Mouse (Mus musculus) natural killer cell, adult 2 months (primary cell): Measurements from ENCODE around the gene S100a14.

ENCODE experiments used
- DNase-seq, 2 experiments: peaks; one replicate each; pipeline ENCODE4 v3.0.0; 2022; ENCODE audit warnings: low spot score in 2 of 2

S100a14 gene

DNA sequence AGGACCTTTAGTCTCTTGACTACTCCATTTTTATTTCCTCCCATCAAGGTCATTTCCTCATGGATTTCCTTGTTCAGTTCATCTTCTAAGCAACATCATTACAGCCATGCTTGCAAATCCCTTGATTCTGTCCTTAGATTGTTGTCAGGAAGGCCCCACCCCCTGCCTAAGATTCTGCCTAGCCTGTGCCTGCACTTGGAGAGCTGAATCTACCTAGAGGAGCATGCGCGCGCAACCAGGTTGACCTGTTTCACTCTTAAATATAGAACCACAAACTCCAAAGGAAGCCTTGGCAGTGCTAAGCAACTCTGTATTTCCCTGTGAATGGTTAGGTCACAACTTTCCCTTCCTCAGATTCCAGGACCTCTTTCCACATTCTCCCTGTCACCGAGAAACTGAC lies 8.9 kb upstream of the S100a14 start:
- DNase-seq: no peak

GRCm38 (mm10) chr3:90525421-90525820 lies 1.2 kb upstream of the S100a14 start:
- peak in 1 of 2 experiments; percentile 15 for DNase-seq

DNA sequence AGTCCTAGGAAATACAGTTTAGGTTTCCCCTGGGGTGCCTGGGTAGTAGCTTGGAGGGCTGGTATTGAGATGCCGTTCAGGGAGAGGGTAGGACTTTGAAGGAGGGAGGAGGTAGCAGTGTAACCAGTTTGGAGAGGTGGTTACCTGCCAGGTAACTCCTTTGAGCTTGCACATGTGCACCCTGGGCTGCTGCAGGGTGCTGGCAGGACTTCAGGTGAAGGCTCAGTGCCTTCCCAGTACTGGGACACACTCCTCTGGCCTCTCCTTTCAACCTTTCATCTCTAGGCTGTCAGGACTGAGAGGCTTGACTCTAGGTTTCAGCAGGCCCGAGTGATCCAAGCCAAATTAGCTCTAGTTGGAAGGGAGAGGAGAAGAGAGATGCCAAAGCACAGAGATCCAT lies 580 bp upstream of the S100a14 start:
- DNase-seq: no peak

- no peak for DNase-seq
Measured at GRCm38 (mm10) chr3:90527291-90527873, 726 bp downstream of the S100a14 start.

GRCm38 (mm10) chr3:90531713-90532112 lies 5.1 kb downstream of the S100a14 start:
- DNase-seq: no peak

- DNase-seq: no peak
Measured at GRCm38 (mm10) chr3:90535446-90535845, 8.8 kb downstream of the S100a14 start.

DNA sequence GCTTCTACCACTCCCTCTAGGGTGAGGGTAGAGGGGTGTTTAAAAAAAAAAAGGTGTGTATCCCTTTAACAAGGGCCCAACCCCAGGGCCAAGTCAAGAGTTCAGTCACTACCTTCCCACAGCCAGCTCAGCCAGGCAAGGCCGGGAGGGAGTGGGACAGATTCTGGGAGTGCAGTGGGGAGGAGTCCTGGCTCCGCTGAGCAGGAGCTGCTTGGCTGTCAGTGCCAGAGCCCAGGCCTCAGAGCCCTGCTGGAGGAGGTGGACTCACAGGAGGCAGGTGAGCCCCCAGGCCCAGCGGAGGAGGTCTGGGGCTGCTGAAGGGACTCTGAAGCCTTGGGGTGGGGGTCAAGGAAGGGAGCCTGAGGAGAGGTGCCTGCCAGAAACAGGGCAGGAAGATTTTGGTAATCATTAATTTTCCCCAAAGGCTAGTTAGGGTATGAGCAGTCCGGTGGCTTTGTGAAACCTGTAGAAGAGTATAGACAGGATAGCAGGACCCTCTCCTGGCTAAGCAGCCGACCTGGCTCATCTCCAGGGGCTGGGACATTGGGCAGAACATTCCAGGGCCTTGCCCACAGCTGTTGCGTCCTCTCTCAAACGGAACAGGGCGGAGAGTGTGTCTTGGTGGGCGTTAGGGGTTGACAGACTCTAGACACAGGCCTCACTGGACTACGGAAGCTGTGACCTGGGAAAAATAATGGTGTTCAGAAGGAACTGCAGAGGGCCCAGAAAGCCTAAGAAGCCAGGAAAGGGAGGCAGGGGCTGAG lies 10.7 kb downstream of the S100a14 start, which contains the start of gene S100a16:
S100a16 (plus strand) TSS at position 114 of the 764 bp plus-strand sequence.
- no peak for DNase-seq

- DNase-seq: no peak
Measured at GRCm38 (mm10) chr3:90537905-90538296, 11.2 kb downstream of the S100a14 start.

GRCm38 (mm10) chr3:90540904-90541303 lies 14.2 kb downstream of the S100a14 start:
- no peak for DNase-seq

GRCm38 (mm10) chr3:90549676-90550420 lies 23.2 kb downstream of the S100a14 start:
- DNase-seq: no peak

GRCm38 (mm10) chr3:90550421-90550790 lies 23.8 kb downstream of the S100a14 start:
- DNase-seq: no peak

DNA sequence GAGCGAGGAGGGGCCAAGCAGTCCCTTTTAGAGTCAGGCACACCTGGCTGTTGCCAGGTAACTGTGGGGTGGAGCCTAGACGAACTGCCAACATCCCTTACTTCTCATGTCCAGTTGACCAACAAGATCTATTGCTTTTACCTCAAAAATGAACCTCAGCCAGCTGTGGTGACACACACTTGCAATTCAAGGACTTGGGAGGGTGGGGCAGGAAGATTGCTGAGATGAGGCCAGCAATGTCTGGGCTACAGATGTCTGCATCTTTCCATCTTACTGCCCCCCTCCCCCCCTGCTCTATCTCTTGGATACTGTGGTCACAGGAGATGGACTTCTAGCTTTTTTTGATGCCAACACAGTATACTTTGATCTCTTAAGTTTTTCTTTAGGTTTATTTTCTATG lies 25.6 kb downstream of the S100a14 start:
- no peak for DNase-seq

GRCm38 (mm10) chr3:90555954-90556353 lies 29.3 kb downstream of the S100a14 start:
- no peak for DNase-seq

GRCm38 (mm10) chr3:90560008-90560628 lies 33.5 kb downstream of the S100a14 start, which contains the start of gene S100a3:
Gene S100a3 (plus strand): TSS chr3:90560578.
- DNase-seq: no peak

DNA sequence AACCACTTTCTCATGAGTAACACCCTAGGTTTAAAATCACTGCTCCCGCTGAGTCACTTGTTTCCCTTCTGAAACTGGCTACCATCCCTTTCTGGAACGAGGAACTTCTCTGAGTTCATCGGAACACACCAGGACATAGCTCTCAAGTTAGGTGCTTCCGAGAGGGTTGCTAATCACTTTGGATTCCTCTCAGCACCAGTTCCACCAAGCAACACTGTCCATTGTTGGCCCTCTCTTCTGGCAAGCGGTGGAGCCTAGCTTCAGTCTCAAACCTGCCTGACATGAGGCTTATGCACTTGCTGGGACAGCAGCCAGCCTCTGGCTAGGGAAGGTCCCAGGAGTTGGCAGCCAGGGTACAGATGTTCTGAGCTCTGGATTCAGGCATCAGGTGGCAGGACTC lies 48.0 kb downstream of the S100a14 start:
- DNase-seq: no peak

DNA sequence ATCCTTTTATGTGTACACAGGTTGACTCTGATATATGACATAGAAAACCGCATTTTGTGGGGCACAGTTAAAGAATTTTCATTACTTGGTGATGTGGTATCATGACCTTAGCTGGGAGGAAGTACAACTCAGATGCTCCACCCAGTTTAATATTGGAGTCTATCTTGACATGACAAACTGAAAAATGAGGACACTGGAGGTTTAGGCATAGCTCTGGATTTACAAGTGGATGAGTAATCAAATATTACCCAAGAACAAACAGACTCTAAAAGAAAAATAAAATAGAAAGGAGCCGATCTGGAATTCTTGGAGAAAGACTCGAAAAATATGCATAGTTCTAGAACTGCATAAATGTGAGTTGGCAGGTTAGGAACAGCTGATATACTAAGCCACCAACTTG lies 48.7 kb downstream of the S100a14 start:
- DNase-seq: no peak

- no peak for DNase-seq
Measured at GRCm38 (mm10) chr3:90576351-90577001, 49.8 kb downstream of the S100a14 start.
